Comparison of ENCODE assay signal across 27 mouse cellular contexts in the genomic region with DNA sequence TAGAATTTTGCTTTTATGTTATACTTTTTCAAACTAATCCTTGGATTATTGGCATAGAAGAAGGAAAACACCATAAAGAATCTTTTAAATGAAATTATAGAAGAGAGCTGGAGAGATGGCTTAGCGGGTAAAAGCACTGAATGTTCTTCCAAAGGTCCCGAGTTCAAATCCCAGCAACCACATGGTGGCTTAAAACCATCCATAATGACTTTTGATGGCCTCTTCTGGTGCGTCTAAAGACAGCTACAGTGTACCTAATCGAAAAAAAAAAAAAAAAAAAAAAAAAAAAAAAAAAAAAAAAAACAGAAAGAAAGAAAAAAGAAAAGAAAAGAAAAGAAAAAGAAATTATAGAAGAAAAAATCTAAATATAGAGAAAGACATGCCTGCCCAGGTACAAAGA.
"Had no signal": no experiment of that assay in that cellular context is flagged by ENCODE, and none has a peak within 500 bp of the region (broad histone marks: within the 10 kb centered on the region; RNA-seq: fewer than 3 reads in every experiment).

No protein-coding gene starts in this region.

- H3K9me3 ChIP-seq: forebrain, embryonic 12.5 days; forebrain, embryonic 13.5 days had no signal

- ATAC-seq: forebrain, embryonic 13.5 days; forebrain, embryonic 14.5 days; forebrain, embryonic 15.5 days; forebrain, embryonic 16.5 days; forebrain, postnatal 0 days had no signal

- H3K27ac ChIP-seq: embryonic facial prominence, embryonic 10.5 days; embryonic facial prominence, embryonic 12.5 days; embryonic facial prominence, embryonic 13.5 days; embryonic facial prominence, embryonic 15.5 days; forebrain, embryonic 10.5 days; forebrain, embryonic 12.5 days; forebrain, embryonic 13.5 days; forebrain, embryonic 15.5 days; gastrocnemius, adult 2 months; heart, adult 2 months had no signal

- H3K4me2 ChIP-seq: embryonic facial prominence, embryonic 12.5 days; embryonic facial prominence, embryonic 13.5 days; embryonic facial prominence, embryonic 15.5 days; forebrain, embryonic 12.5 days; forebrain, embryonic 13.5 days; forebrain, embryonic 15.5 days had no signal

- H3K4me3 ChIP-seq: embryonic facial prominence, embryonic 10.5 days; embryonic facial prominence, embryonic 12.5 days; embryonic facial prominence, embryonic 13.5 days; embryonic facial prominence, embryonic 15.5 days; erythroblast, embryonic 14.5 days; forebrain, embryonic 10.5 days; forebrain, embryonic 12.5 days; forebrain, embryonic 13.5 days; forebrain, embryonic 15.5 days; gastrocnemius, adult 2 months; heart, adult 2 months had no signal

- H3K4me1 ChIP-seq: embryonic facial prominence, embryonic 10.5 days; embryonic facial prominence, embryonic 12.5 days; embryonic facial prominence, embryonic 13.5 days; embryonic facial prominence, embryonic 15.5 days; forebrain, embryonic 10.5 days; forebrain, embryonic 12.5 days; forebrain, embryonic 13.5 days; forebrain, embryonic 15.5 days had no signal

- H3K9ac ChIP-seq: embryonic facial prominence, embryonic 12.5 days; embryonic facial prominence, embryonic 13.5 days; embryonic facial prominence, embryonic 15.5 days; forebrain, embryonic 12.5 days; forebrain, embryonic 13.5 days; forebrain, embryonic 15.5 days; forebrain, postnatal 0 days had no signal

- H3K27me3 ChIP-seq: embryonic facial prominence, embryonic 12.5 days; embryonic facial prominence, embryonic 13.5 days; embryonic facial prominence, embryonic 15.5 days; forebrain, embryonic 12.5 days; forebrain, embryonic 13.5 days; forebrain, embryonic 15.5 days had no signal

- H3K36me3 ChIP-seq: embryonic facial prominence, embryonic 10.5 days; embryonic facial prominence, embryonic 12.5 days; embryonic facial prominence, embryonic 13.5 days; embryonic facial prominence, embryonic 15.5 days; forebrain, embryonic 10.5 days; forebrain, embryonic 12.5 days; forebrain, embryonic 15.5 days had no signal

- DNase-seq: cerebellum, adult 8-10 months; cerebellum, adult 9-10 months; cerebellum, adult 9-11 months; cerebellum, postnatal 10 days; cerebellum, postnatal 14 days; cerebellum, postnatal 25 days; cerebellum, postnatal 36 days; embryo, embryonic 11 days; forebrain, postnatal 0 days; gastrocnemius, adult 2 months; gastrocnemius, postnatal 10 days; gastrocnemius, postnatal 14 days; gastrocnemius, postnatal 25 days; gastrocnemius, postnatal 36 days; heart, adult 18-20 months; heart, adult 2 months had no signal
